Comparison of ENCODE assay signal across 24 mouse cellular contexts in the genomic region with DNA sequence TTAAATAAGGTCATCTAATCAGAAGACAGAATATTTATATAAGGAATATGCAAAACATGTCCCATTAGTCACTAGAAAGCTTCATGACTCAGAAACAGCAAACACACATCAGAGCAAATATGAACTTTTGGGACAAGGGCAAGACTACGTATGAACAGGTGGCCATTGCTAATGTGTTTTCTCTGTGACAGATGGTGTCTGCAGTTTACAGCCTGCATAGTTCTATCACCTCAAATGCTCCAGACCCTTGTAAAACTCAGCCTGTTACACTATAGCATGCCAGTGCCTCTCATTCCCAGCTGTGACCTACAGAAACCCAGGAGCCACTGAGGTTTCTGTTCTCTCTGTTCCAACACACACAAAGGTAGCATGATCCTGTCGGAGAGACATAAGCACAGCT.
DNase-seq lines count a peak whose midpoint lies in the region; ATAC-seq and TF ChIP-seq lines count a peak whose summit lies in the region.
"Had no signal": no experiment of that assay in that cellular context is flagged by ENCODE, and none has a peak within 500 bp of the region (broad histone marks: within the 10 kb centered on the region; RNA-seq: fewer than 3 reads in every experiment).

No protein-coding gene starts in this region.

- no peak overlapping the region for H3K27ac ChIP-seq in midbrain, embryonic 12.5 days (replicated peaks)
- H3K27ac ChIP-seq in midbrain, embryonic 16.5 days (ENCODE audit: low read length), result no peak overlapping the region
- H3K27ac ChIP-seq: forebrain, embryonic 12.5 days; hindbrain, embryonic 15.5 days; limb, embryonic 15.5 days; liver, embryonic 14.5 days; neural tube, embryonic 13.5 days had no signal

- no peak for TF ChIP-seq POLR2A in myocyte (IDR thresholded peaks at IDR 0.05; ENCODE audit: insufficient read length, low read depth)

- H3K4me3 ChIP-seq in midbrain, embryonic 12.5 days, result no peak overlapping the region
- H3K4me3 ChIP-seq in midbrain, embryonic 16.5 days (ENCODE audit: low read depth, low read length), result no peak overlapping the region
- no peak overlapping the region for H3K4me3 ChIP-seq in myocyte
- H3K4me3 ChIP-seq: forebrain, embryonic 12.5 days; hindbrain, embryonic 15.5 days; limb, embryonic 15.5 days; megakaryocyte, embryonic 14.5 days; neural tube, embryonic 13.5 days had no signal

- peaks cover 6% of the 10 kb centered on the region; the same call in 1 of the 2 replicates for H3K4me1 ChIP-seq in midbrain, embryonic 12.5 days
- H3K4me1 ChIP-seq in midbrain, embryonic 16.5 days (ENCODE audit: control insufficient read depth, insufficient read depth, low read length), result no peaks in the 10 kb centered on the region
- H3K4me1 ChIP-seq: hindbrain, embryonic 15.5 days; limb, embryonic 15.5 days; megakaryocyte, embryonic 14.5 days; neural tube, embryonic 13.5 days had no signal

- 75% methylated on average over 2 of the region's 2 CpGs for WGBS in midbrain, embryonic 12.5 days
- 80% methylated on average over 2 of the region's 2 CpGs for WGBS in midbrain, embryonic 16.5 days

- H3K9me3 ChIP-seq in midbrain, embryonic 12.5 days, result no peaks in the 10 kb centered on the region
- H3K9me3 ChIP-seq in midbrain, embryonic 16.5 days (replicated peaks; ENCODE audit: control insufficient read depth, low read length, poor library complexity, severe bottlenecking), result no peaks in the 10 kb centered on the region
- H3K9me3 ChIP-seq: forebrain, embryonic 12.5 days; hindbrain, embryonic 15.5 days; limb, embryonic 15.5 days; megakaryocyte, embryonic 14.5 days; neural tube, embryonic 13.5 days had no signal

- H3ac ChIP-seq in myocyte (ENCODE audit: control insufficient read depth, insufficient read length), result no peak overlapping the region

- DNase-seq in cerebellum, adult 9-11 months, result peak; percentile 39
- DNase-seq in cerebellum, postnatal 10 days, result peak; percentile 8 to 21
- no peak for DNase-seq in urinary bladder, adult 2 months (ENCODE audit: low spot score)
- DNase-seq: adrenal gland, adult 2 months; gastrocnemius, postnatal 14 days; heart, adult 11 months; kidney, adult 8-10 months; kidney, postnatal 10 days; lung, embryonic 14.5 days; lung, postnatal 36 days; right cerebral cortex, adult 18-20 months; right cerebral cortex, postnatal 4 days; thymus, postnatal 14 days had no signal

- H3K4me2 ChIP-seq in midbrain, embryonic 12.5 days (replicated peaks), result no peak overlapping the region
- no peak overlapping the region for H3K4me2 ChIP-seq in midbrain, embryonic 16.5 days (ENCODE audit: low read length)
- no peak overlapping the region for H3K4me2 ChIP-seq in myocyte (ENCODE audit: low read depth)
- H3K4me2 ChIP-seq: forebrain, embryonic 12.5 days; heart, embryonic 11.5 days; hindbrain, embryonic 15.5 days; limb, embryonic 15.5 days; lung, embryonic 14.5 days; neural tube, embryonic 13.5 days had no signal

- ATAC-seq in cerebellum, adult (ENCODE audit: insufficient number of reproducible peaks, low FRiP score, low TSS enrichment), result no peak
- 0 out of 2 replicates have a peak, but pooled peaks have one; percentile 34 for ATAC-seq in midbrain, embryonic 12.5 days (ENCODE audit: low FRiP score, low read depth)
- no peak for ATAC-seq in midbrain, embryonic 16.5 days

- no peaks in the 10 kb centered on the region for H3K27me3 ChIP-seq in midbrain, embryonic 12.5 days
- no peaks in the 10 kb centered on the region for H3K27me3 ChIP-seq in midbrain, embryonic 16.5 days (ENCODE audit: control insufficient read depth, insufficient read depth, low read depth, low read length)
- H3K27me3 ChIP-seq in myocyte (ENCODE audit: control insufficient read depth, insufficient read depth, insufficient read length), result no peaks in the 10 kb centered on the region
- H3K27me3 ChIP-seq: forebrain, embryonic 12.5 days; hindbrain, embryonic 15.5 days; limb, embryonic 15.5 days; megakaryocyte, embryonic 14.5 days; neural tube, embryonic 13.5 days had no signal

- H3K79me2 ChIP-seq in myocyte (ENCODE audit: control insufficient read depth, insufficient read depth), result no peaks in the 10 kb centered on the region

- H3K9ac ChIP-seq in midbrain, embryonic 12.5 days (replicated peaks), result no peak overlapping the region
- no peak overlapping the region for H3K9ac ChIP-seq in midbrain, embryonic 16.5 days (ENCODE audit: low read depth, low read length)
- H3K9ac ChIP-seq: forebrain, embryonic 12.5 days; hindbrain, embryonic 15.5 days; limb, embryonic 15.5 days; liver, embryonic 14.5 days; lung, embryonic 14.5 days; neural tube, embryonic 13.5 days had no signal

- no peaks in the 10 kb centered on the region for H3K36me3 ChIP-seq in midbrain, embryonic 12.5 days
- H3K36me3 ChIP-seq in midbrain, embryonic 16.5 days (ENCODE audit: control insufficient read depth, insufficient read depth, low read length), result no peaks in the 10 kb centered on the region
- H3K36me3 ChIP-seq in myocyte (ENCODE audit: control insufficient read depth, insufficient read depth), result no peaks in the 10 kb centered on the region
- H3K36me3 ChIP-seq: forebrain, embryonic 12.5 days; hindbrain, embryonic 15.5 days; limb, embryonic 15.5 days; neural tube, embryonic 13.5 days had no signal

TF ChIP-seq in myocyte, 11 proteins besides CTCF, POLR2A, EP300 and RAD21:
- TF ChIP-seq TCF12 (IDR thresholded peaks at IDR 0.05; ENCODE audit: insufficient read depth, poor library complexity, severe bottlenecking), result peak; percentile 37
- no peak for TF ChIP-seq TCF3 (IDR thresholded peaks at IDR 0.05; ENCODE audit: insufficient read length, low read depth)
- no peak for TF ChIP-seq E2F4 (IDR thresholded peaks at IDR 0.05; ENCODE audit: insufficient read depth)
- TF ChIP-seq MYOG (IDR thresholded peaks at IDR 0.05; ENCODE audit: control insufficient read depth in 1 of 3, insufficient read depth in 1 of 3, insufficient read length in 2 of 3, low read depth in 2 of 3), result peak in 1 of 3 experiments; percentile 61
- no peak for TF ChIP-seq POLR2AphosphoS2 (IDR thresholded peaks at IDR 0.05; ENCODE audit: insufficient read length, low read depth)
- no peak for TF ChIP-seq REST (IDR thresholded peaks at IDR 0.05; ENCODE audit: insufficient read depth, insufficient read length)
- TF ChIP-seq MAX (IDR thresholded peaks at IDR 0.05; ENCODE audit: low read depth), result no peak
- no peak for TF ChIP-seq CEBPB (IDR thresholded peaks at IDR 0.05; ENCODE audit: insufficient read depth, poor library complexity, severe bottlenecking)
- no peak for TF ChIP-seq USF1 (IDR thresholded peaks at IDR 0.05; ENCODE audit: low read depth)
- no peak for TF ChIP-seq SRF (IDR thresholded peaks at IDR 0.05; ENCODE audit: control insufficient read depth, insufficient read length, low read depth)
- peak in 2 of 3 experiments; percentile 75 to 88 for TF ChIP-seq MYOD1 (IDR thresholded peaks at IDR 0.05; ENCODE audit: control insufficient read depth in 1 of 3, insufficient read length in 2 of 3, low read depth in 2 of 3)
